Mouse (Mus musculus) heart, embryonic 12.5 days (tissue): Measurements from ENCODE around the gene Glis2. TPM values are rescaled to one million over a fixed set of nuclear protein-coding genes. Genes with fewer than 3 reads are reported as not detected.

Source experiments
- ATAC-seq: fragments of 200-750 bp; cut with Nextera tagmentation; 2 replicates; pipeline ENCODE4 v1.8.0; 2017; ENCODE audit warnings: moderate TSS enrichment, moderate library complexity; ENCODE audit not compliant: insufficient number of reproducible peaks, low FRiP score
- H3K27ac ChIP-seq: fragments of 300-500 bp; sonication (generic); 2 replicates; pipeline ENCODE4 v1.5.1; 2016; ENCODE audit warnings: mild to moderate bottlenecking, moderate library complexity; ENCODE audit not compliant: poor library complexity, severe bottlenecking
- H3K27me3 ChIP-seq: fragments of 300-500 bp; sonication (generic); replicated peaks from 2 replicates; pipeline ENCODE4 v1.6.1; 2016; ENCODE audit warnings: mild to moderate bottlenecking, moderate library complexity
- H3K36me3 ChIP-seq: fragments of 300-500 bp; sonication (generic); 2 replicates; pipeline ENCODE4 v1.6.1; 2016; ENCODE audit warnings: mild to moderate bottlenecking, moderate library complexity
- H3K4me1 ChIP-seq: fragments of 300-500 bp; sonication (generic); replicated peaks from 2 replicates; pipeline ENCODE4 v1.6.1; 2016; ENCODE audit warnings: mild to moderate bottlenecking
- H3K4me2 ChIP-seq: fragments of 300-500 bp; sonication (generic); 2 replicates; pipeline ENCODE4 v1.6.1; 2016; ENCODE audit warnings: mild to moderate bottlenecking, moderate library complexity
- H3K4me3 ChIP-seq: fragments of 300-500 bp; sonication (generic); 2 replicates; pipeline ENCODE4 v1.5.1; 2016; ENCODE audit warnings: mild to moderate bottlenecking
- H3K9ac ChIP-seq: fragments of 300-500 bp; sonication (generic); 2 replicates; pipeline ENCODE4 v1.6.1; 2016; ENCODE audit warnings: mild to moderate bottlenecking, moderate library complexity
- H3K9me3 ChIP-seq: fragments of 300-500 bp; sonication (generic); replicated peaks from 2 replicates; pipeline ENCODE4 v1.6.1; 2016; ENCODE audit warnings: mild to moderate bottlenecking, moderate library complexity
- WGBS: fragments of 180-500 bp; shearing (Covaris S2); methylation state at CpG from one replicate; pipeline ENCODE4 v1.1.7; 2016; 5-methylcytosine and 5-hydroxymethylcytosine counted together
- polyA plus RNA-seq: library from polyadenylated mRNA; unstranded; fragments of >200 nt; fragmentation: Nextera tagmentation; extraction: Ambion mirVana; gene quantifications from 2 replicates; pipeline ENCODE4 v1.2.1, GENCODE M21; 2016

Glis2 gene
- polyA plus RNA-seq, 1 experiment from 2014 or later = 24.9 TPM

DNA sequence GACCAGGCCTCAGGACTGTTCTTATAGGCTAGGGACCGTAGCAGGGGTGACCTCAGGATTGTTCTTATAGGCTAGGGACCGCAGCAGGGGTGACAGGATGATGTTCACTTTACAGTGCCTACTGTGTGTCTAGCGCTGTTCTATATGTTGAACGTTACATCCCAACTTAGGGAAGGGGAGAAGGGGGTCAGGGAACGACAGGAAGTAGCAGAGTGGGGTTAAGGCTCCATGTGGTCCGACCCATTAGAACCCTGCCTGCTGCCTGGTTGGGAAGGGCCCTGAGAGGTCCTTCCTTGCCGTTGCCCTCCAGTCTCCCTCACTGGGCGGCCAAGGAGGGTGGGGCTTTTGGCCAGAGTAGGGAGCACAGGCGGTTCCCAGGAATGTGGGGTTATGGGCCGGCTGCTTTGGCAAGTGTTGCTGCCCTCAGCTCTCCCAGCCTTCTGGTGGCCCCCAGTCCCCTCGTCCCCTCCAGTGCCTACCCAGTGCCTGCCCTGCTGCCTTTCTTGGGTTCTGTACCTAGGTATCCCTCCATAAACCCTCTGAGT lies 9.9 kb downstream of the Glis2 start:
- peak overlapping the region; percentile 84 for H3K27ac ChIP-seq
- H3K4me1 ChIP-seq = peaks cover 86% of the 10 kb centered on the region
- 66% methylated on average over 11 of the region's 11 CpGs for WGBS
- H3K9me3 ChIP-seq = no peaks in the 10 kb centered on the region
- no peak overlapping the region for H3K4me3 ChIP-seq
- ATAC-seq = no peak
- H3K9ac ChIP-seq = peak overlapping the region; percentile 53
- peaks cover 8% of the 10 kb centered on the region for H3K36me3 ChIP-seq
- no peaks in the 10 kb centered on the region for H3K27me3 ChIP-seq
- no peak overlapping the region for H3K4me2 ChIP-seq

DNA sequence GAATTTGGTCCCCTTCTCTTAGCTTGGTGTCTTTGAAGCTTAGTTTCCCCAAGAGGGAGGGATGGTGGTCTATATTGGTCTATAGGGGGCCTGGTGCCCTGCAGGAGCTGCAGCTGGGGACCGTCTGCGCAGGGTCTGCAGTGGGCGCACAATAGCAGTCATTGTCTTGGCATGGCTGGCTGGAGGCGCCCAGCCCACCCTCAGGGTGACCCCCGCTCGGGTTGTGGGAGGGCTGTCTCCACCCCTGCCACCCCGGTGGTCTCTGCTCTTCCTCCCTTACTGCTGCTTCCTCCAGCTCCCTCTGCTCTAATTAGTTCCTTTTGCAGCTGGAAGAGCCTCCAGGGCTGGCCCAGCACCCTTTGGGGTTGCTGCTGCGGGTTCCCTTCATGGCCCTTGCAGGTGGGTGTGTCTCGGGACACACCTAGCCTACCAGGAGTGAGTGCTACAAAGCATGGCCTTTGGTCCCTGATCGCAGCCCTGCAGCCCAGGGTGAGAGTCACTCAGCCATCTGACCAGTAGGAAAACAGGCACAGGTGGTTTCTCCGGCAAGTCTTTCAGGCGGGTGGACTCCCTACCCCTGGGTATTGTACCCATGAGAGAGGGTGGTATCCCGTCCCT lies 11.1 kb downstream of the Glis2 start:
- 68% methylated on average over 13 of the region's 13 CpGs for WGBS
- H3K4me2 ChIP-seq = no peak overlapping the region
- peaks cover 19% of the 10 kb centered on the region for H3K36me3 ChIP-seq
- peak overlapping the region; percentile 75; the same call in 1 of the 2 replicates for H3K27ac ChIP-seq
- no peaks in the 10 kb centered on the region for H3K27me3 ChIP-seq
- H3K9ac ChIP-seq = peak overlapping the region; percentile 26; the same call in 1 of the 2 replicates
- H3K4me1 ChIP-seq = peaks cover 74% of the 10 kb centered on the region
- H3K4me3 ChIP-seq = no peak overlapping the region
- ATAC-seq = no peak
- no peaks in the 10 kb centered on the region for H3K9me3 ChIP-seq

DNA sequence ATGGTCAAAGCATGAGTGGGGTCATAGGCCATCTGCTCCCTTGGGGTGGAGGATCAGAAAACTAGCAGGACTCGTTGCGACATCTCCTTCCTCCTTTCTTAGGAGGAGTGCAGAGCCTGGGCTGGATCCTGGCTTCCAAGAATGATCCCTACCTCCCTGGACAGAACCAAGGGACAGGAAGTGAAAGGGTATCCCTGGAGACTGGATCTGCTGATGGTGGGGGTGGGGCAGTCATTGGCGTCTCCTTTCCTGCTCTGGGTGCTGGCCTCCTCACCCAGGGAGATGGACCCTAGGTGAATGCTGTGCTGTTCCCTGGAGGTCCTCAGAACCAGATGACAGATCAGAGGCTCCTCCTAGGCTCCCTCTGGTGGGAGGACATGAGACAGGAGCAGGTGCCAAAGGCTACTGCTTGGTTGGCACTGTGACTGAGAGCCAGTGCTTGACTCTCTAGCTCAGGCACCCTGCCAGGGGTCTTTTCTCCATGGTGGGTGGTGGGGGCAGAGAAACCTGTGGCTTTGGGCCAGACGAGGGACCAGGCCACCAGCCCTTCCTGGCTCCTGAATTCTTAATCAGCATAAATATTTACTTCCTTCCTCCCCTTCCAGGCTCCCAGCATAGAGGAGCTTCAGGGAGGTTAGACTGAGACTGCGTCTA lies 12.0 kb downstream of the Glis2 start:
- Histone ChIP-seq H3K4me2 (peak overlapping the region; percentile 40), H3K4me3 (no peak overlapping the region)
- ATAC-seq = 0 out of 2 replicates have a peak, but pooled peaks have one; percentile 5

DNA sequence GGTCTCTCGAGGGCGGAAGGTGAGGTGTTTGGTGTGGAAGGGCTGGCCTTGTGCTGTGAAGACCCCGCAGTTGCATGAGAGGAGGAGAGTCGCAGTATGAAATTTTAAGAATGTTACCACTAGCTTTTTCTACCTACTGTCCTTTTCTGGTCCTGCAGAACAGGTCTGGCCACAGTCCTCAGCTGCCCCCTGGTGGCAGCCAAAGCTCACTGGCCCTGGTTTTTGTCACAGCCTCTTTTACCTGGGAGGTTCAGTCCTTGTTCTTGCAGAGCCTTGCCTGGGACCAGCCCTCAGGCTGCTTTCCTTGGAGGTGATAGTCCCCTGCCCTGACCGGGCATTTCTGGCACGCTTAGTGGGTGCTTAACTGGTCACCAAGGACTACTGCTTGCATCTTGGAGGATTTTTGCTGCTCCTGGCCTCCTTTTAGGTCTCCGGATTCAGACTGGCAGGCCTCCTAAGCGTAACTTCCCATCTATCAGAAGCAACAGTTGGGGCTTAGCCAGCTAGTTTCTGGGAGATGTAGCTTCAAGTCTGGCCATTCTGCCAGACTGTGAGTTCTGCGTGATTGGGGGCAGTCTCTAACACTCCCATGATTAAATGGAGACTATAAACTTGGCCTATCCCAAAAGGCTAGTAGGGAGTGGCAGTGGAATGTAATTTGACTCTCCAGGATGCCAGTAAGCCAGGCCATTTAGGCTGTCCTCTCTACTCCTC lies 13.5 kb downstream of the Glis2 start:
- H3K9ac ChIP-seq = no peak overlapping the region; the same call in 1 of the 2 replicates
- no peak overlapping the region for H3K4me3 ChIP-seq
- no peak overlapping the region for H3K4me2 ChIP-seq
- no peaks in the 10 kb centered on the region for H3K27me3 ChIP-seq
- no peak overlapping the region; the same call in 1 of the 2 replicates for H3K27ac ChIP-seq
- H3K4me1 ChIP-seq = peaks cover 51% of the 10 kb centered on the region
- peaks cover 37% of the 10 kb centered on the region for H3K36me3 ChIP-seq
- ATAC-seq = no peak; the same call in 1 of the 2 replicates
- H3K9me3 ChIP-seq = no peaks in the 10 kb centered on the region
- WGBS = 47% methylated on average over 9 of the region's 9 CpGs

More for the DNA sequence above, 12.0 kb downstream of the Glis2 start:
- Histone ChIP-seq H3K9me3 (no peaks in the 10 kb centered on the region), H3K36me3 (peaks cover 27% of the 10 kb centered on the region), H3K27ac (peak overlapping the region; percentile 75), H3K4me1 (peaks cover 64% of the 10 kb centered on the region), H3K27me3 (no peaks in the 10 kb centered on the region), H3K9ac (peak overlapping the region; percentile 49)
- WGBS = 22% methylated on average over 5 of the region's 5 CpGs

DNA sequence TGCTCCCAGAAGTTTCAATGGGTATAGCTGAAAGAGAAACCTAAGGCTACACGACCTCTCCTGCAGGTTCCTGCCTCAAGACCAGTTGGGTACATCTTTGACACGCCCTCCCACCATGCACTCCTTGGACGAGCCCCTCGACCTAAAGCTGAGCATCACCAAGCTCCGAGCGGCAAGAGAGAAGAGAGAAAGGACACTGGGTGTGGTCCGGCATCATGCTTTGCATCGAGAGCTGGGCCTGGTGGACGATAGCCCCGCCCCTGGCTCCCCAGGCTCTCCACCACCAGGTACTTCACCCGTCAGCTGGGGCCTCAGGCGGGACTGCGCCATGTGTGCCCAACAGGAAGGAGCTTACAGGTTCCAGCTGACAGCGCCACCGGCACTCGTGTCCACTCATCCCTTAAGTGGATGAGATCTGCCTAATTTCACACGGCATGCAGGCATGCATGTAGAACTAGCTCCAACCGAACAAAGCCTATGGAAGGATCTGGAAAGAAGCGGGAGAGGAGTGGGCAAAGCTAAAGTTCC lies 14.1 kb downstream of the Glis2 start:
- H3K27ac ChIP-seq = no peak overlapping the region
- no peak for ATAC-seq
- H3K36me3 ChIP-seq = peaks cover 43% of the 10 kb centered on the region
- no peaks in the 10 kb centered on the region for H3K9me3 ChIP-seq
- 85% methylated on average over 19 of the region's 19 CpGs for WGBS
- no peaks in the 10 kb centered on the region for H3K27me3 ChIP-seq
- no peak overlapping the region for H3K4me2 ChIP-seq
- peaks cover 45% of the 10 kb centered on the region for H3K4me1 ChIP-seq
- H3K9ac ChIP-seq = no peak overlapping the region
- H3K4me3 ChIP-seq = no peak overlapping the region

DNA sequence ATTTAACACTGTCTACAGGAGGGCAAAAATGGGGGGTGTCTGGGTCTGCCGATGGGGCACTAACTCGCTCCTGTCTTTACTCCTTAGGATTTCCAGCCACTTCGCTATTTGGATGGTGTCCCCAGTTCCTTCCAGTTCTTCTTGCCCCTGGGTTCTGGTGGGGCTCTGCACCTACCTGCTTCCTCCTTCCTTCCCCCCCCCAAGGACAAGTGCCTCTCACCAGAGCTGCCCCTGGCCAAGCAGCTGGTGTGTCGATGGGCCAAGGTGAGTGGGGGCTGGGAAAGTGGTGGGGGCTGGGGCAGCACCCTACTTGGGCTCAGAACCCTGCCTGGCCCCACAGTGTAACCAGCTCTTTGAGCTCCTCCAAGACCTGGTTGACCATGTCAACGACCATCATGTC lies 16.7 kb downstream of the Glis2 start:
- Histone ChIP-seq H3K27ac (no peak overlapping the region), H3K27me3 (no peaks in the 10 kb centered on the region), H3K4me1 (peaks cover 23% of the 10 kb centered on the region), H3K36me3 (peaks cover 68% of the 10 kb centered on the region), H3K4me3 (no peak overlapping the region), H3K4me2 (no peak overlapping the region), H3K9ac (no peak overlapping the region), H3K9me3 (no peaks in the 10 kb centered on the region)
- 85% methylated on average over 5 of the region's 5 CpGs for WGBS
- no peak for ATAC-seq

DNA sequence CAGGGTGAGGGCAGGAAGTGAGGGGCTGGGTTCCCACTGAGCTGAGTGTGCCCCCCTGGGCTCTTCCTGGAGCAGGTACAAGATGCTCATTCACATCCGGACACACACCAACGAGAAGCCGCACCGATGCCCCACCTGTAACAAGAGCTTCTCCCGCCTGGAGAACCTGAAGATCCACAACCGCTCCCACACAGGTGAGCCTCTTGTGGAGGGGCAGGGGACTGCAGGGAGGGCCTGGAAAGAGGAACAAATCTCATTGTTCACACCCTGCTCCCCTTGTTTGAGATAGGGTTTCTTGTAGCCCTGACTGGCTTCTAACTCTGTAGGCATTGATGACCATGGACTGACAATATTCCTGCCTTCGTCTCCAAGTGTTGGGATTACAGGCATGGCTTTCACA lies 17.2 kb downstream of the Glis2 start:
- WGBS = 91% methylated on average over 7 of the region's 7 CpGs
- no peaks in the 10 kb centered on the region for H3K9me3 ChIP-seq
- ATAC-seq = no peak
- peaks cover 73% of the 10 kb centered on the region for H3K36me3 ChIP-seq
- no peak overlapping the region for H3K4me3 ChIP-seq
- no peak overlapping the region for H3K27ac ChIP-seq
- H3K4me1 ChIP-seq = peaks cover 18% of the 10 kb centered on the region
- no peak overlapping the region for H3K4me2 ChIP-seq
- no peak overlapping the region for H3K9ac ChIP-seq
- no peaks in the 10 kb centered on the region for H3K27me3 ChIP-seq

DNA sequence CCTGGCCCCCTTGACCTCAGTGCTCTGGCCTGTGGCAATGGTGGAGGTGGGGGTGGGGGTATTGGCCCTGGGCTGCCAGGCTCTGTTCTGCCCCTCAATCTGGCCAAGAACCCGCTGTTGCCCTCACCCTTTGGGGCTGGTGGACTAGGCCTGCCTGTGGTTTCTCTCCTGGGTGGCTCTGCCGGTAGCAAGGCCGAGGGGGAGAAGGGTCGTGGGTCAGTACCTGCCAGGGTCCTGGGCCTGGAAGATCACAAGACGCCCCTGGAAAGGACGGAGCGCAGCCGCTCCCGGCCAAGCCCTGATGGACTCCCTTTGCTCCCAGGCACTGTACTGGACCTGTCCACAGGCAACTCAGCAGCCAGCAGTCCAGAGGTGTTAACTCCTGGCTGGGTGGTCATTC lies 19.2 kb downstream of the Glis2 start:
- Histone ChIP-seq H3K9ac (no peak overlapping the region), H3K9me3 (no peaks in the 10 kb centered on the region), H3K4me3 (no peak overlapping the region), H3K27ac (no peak overlapping the region), H3K36me3 (peaks cover 91% of the 10 kb centered on the region), H3K4me1 (0 out of 2 replicates have a peak, but pooled peaks cover 4% of the 10 kb centered on the region), H3K27me3 (no peaks in the 10 kb centered on the region), H3K4me2 (no peak overlapping the region)
- ATAC-seq = 0 out of 2 replicates have a peak, but pooled peaks have one; percentile 26
- 88% methylated on average over 9 of the region's 9 CpGs for WGBS

DNA sequence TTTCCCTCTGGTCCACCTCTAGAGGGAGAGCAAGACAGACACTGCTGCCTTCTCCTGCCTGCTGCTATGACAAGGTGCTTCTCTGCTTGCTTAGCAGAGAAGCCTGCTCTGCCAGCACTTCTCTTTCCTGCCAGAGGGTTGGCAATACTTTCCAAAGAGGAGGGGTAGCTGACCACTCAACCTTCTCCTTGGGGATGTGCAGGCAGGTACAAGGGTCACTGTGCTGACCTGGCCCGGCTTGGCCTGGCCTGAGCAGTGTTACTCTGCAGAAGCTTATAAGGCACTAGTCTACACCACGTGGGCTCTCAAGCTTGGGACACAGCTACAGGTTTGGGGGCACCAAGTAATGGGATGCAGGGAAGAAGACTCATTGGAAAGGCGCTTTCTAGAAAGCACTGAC lies 20.1 kb downstream of the Glis2 start:
- H3K4me1 ChIP-seq = 0 out of 2 replicates have a peak, but pooled peaks cover 4% of the 10 kb centered on the region
- H3K27ac ChIP-seq = no peak overlapping the region
- peaks cover 90% of the 10 kb centered on the region for H3K36me3 ChIP-seq
- WGBS = 88% methylated on average over 3 of the region's 3 CpGs
- ATAC-seq = no peak
- H3K4me2 ChIP-seq = no peak overlapping the region
- H3K4me3 ChIP-seq = no peak overlapping the region
- H3K27me3 ChIP-seq = no peaks in the 10 kb centered on the region
- H3K9ac ChIP-seq = no peak overlapping the region
- H3K9me3 ChIP-seq = no peaks in the 10 kb centered on the region

DNA sequence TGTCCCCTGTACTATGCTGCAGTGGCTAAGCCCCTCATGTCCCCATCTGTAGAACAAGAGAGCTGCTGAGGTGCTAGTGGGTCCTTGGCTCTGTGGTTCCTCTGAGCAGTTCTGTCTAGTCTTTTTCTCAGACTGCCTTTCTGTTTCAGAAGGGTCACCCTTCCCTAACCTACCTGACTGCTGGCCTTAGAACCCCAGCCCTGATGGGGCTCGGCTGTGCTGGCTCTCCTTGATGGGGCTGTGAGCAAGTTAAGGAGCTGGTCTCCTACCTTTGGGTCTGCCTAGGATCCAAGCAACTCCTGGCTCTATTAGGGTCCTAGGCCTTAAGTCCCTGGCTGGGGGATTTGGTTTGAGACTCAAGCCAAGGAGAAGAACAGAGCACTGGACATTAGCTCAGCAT lies 20.8 kb downstream of the Glis2 start:
- no peak overlapping the region for H3K4me2 ChIP-seq
- ATAC-seq = no peak
- H3K4me3 ChIP-seq = no peak overlapping the region
- H3K9me3 ChIP-seq = no peaks in the 10 kb centered on the region
- no peaks in the 10 kb centered on the region for H3K27me3 ChIP-seq
- H3K4me1 ChIP-seq = 0 out of 2 replicates have a peak, but pooled peaks cover 4% of the 10 kb centered on the region
- no peak overlapping the region for H3K27ac ChIP-seq
- H3K36me3 ChIP-seq = peaks cover 86% of the 10 kb centered on the region
- 80% methylated on average over 1 of the region's 1 CpGs for WGBS
- no peak overlapping the region for H3K9ac ChIP-seq

DNA sequence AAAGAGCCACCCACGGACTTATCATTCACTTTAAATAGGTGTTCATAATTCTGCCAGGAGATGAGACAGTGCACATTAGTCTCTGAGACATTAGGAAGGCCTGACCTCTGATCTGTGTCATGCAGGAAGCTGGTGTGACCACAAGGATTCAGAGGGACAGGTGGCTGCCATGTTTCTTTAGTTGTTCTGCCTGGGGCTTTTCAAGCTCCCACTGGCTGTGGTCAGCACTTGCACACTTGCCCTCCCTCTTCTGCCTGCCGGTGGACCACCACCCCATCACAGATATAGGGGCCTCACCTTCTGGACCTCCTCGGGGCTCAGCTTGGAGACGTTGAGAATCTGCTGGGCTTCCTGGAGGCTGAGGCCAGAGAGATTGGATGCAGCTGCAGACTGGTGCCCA lies 22.3 kb downstream of the Glis2 start:
- WGBS = 84% methylated on average over 4 of the region's 4 CpGs
- ATAC-seq = no peak
- peaks cover 74% of the 10 kb centered on the region for H3K36me3 ChIP-seq
- H3K4me1 ChIP-seq = peaks cover 9% of the 10 kb centered on the region; the same call in 1 of the 2 replicates
- H3K4me3 ChIP-seq = no peak overlapping the region
- H3K4me2 ChIP-seq = no peak overlapping the region
- H3K27ac ChIP-seq = no peak overlapping the region
- H3K9me3 ChIP-seq = no peaks in the 10 kb centered on the region
- no peak overlapping the region for H3K9ac ChIP-seq
- H3K27me3 ChIP-seq = no peaks in the 10 kb centered on the region
